Mouse (Mus musculus) olfactory bulb, adult 2 months (tissue): ENCODE data around the gene 2010300C02Rik.

Experiments
- CTCF ChIP-seq: fragments of 200-500 bp; IDR thresholded peaks from 2 replicates; pipeline ENCODE4 v1.5.1; 2012; ENCODE audit warnings: low read depth, mild to moderate bottlenecking, low read length, moderate library complexity; ENCODE audit not compliant: insufficient read depth
- POLR2A ChIP-seq: fragments of 200-500 bp; IDR thresholded peaks from 2 replicates; pipeline ENCODE4 v1.6.1; 2012; ENCODE audit warnings: mild to moderate bottlenecking, low read depth, low read length, moderate library complexity; ENCODE audit not compliant: insufficient read depth

DNA sequence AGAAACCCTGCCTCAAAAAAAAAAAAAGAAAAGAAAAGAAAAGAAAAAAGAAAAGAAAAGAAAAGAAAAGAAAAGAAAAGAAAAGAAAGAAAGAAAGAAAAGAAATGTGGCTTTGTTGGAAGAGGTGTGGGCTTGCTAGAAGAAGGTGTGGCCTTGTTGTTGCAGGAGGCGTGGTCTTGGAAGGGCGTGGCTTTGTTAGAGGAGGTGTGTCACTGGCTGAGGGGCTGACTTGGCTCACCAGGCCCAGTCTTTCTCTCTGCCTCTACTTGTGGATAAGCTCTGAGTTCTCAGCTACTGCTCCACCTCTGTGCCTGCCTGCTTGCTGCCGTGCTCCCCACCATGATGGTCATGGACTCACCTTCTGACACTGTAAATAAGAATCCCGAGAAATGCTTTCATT, 17.2 kb upstream of the 2010300C02Rik start:
- no peak for TF ChIP-seq CTCF
- TF ChIP-seq POLR2A, result no peak
